Mouse (Mus musculus): ENCODE results near the gene Carnmt1.
A peak's percentile ranks its signal among the peaks of the same experiment; 100 is the strongest.

The Carnmt1 gene

DNA sequence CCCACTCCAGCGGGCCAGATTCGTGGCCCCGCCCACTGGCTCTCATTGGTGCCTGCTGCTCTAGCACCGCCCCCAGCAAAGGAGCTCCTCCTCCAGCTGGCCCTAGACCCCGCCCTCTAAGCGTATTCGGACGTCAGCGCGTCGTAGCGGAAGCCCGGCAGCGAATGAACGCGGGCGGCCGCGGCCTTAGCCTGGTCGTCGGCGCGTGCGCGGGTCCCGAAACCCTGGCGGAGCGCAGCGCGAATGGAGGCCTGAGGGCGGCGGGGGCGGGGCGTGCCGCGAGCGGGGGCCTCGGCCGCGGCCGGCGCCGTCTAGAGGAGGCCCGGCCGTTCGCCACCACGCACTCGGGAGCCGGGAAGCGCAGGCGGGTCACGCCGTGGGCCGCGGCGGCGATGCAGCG is at the start of gene Carnmt1:
Carnmt1 (plus strand) TSS at position 157 of the 400 bp plus-strand sequence.
- peak; percentile 99 for DNase-seq (ENCODE audit: inconsistent age in 2 of 2, low spot score in 1 of 2)

- DNase-seq (ENCODE audit: inconsistent age in 2 of 2, low spot score in 1 of 2) = no peak
These were observed 46.7 kb upstream of the Carnmt1 start for GRCm38 (mm10) chr19:18623894-18624293.

- peak in 1 of 2 experiments; percentile 52 for DNase-seq (ENCODE audit: inconsistent age in 2 of 2, low spot score in 1 of 2)
These were observed 41.0 kb upstream of the Carnmt1 start for GRCm38 (mm10) chr19:18629589-18629988.

GRCm38 (mm10) chr19:18630221-18631119 is 40.1 kb upstream of the Carnmt1 start:
- peak; percentile 37 to 69 for DNase-seq (ENCODE audit: inconsistent age in 2 of 2, low spot score in 1 of 2)

GRCm38 (mm10) chr19:18631161-18631643 is 39.4 kb upstream of the Carnmt1 start:
- peak; percentile 77 to 90 for DNase-seq (ENCODE audit: inconsistent age in 2 of 2, low spot score in 1 of 2)

- peak; percentile 99 to 100 for DNase-seq (ENCODE audit: inconsistent age in 2 of 2, low spot score in 1 of 2)
These were observed 38.8 kb upstream of the Carnmt1 start, which contains the start of the genes Ostf1 and Nmrk1 for GRCm38 (mm10) chr19:18631644-18632219. Gene Ostf1, minus strand, starts transcription at chr19:18631823. Gene Nmrk1, plus strand, starts transcription at chr19:18631950.

DNA sequence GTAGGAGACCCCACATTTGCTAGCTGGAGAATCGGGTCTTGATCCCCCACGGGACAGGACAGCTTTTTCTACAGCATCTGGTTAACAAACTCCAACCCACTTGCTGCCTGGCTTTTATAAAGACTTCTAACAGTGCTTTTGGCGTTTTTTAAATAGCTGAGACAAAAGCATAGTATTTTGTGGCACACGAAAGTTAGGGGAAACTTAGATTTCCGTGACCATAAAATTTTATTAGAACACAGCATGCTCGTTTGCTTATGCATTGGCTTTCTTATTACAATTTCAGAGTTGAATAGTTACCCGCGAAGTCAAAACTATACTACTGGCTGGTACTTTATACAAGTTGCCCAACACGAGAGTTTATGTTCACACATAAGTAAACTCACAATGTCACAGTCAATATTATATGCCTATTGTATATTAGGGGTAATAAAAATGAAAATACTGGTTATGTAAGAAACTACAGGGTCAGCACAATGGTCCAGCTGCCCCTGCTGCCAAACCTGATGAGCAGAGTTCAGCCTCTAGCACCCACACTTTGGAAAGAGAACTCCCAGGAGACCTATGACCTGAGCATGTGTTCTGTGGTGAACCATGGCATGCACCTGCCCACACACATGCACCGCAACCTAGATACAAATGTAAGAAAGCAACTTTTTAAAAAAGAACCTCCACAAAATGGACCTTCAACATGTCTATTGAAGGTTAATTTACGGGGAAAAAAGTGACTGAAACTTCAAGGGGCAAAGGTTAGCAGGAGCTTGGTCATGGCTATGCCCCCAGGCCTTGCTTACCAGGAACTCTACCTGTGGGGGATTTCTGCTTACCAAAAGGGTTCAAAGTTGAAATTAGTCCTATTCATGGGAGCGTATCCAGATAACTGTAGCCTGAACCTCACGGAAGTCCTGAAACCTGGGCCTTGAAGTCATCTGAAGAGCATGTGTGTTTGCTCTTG is 38.1 kb upstream of the Carnmt1 start:
- no peak for DNase-seq (ENCODE audit: inconsistent age in 2 of 2, low spot score in 1 of 2)

DNA sequence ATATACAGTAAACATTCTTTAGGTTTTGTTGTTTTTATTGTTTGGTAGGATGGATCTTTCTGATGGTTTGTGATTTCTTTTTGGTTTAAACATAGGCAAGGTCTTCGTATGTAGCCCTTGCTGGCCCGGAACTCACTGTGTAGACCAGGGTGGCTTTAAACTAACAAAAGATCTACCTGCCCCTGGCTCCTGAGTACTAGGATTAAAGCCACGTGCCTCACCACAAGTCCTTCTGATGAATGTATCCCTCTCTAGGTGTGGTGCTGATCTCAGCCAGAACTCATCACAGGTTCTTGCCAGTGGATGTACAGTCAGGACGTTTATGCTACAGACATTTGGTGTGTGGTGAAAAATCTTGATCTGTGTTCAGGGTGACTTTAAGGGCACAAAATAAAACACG is 32.6 kb upstream of the Carnmt1 start:
- no peak for DNase-seq (ENCODE audit: inconsistent age in 2 of 2, low spot score in 1 of 2)

GRCm38 (mm10) chr19:18638949-18639348 is 31.6 kb upstream of the Carnmt1 start:
- DNase-seq (ENCODE audit: inconsistent age in 2 of 2, low spot score in 1 of 2) = no peak

- no peak for DNase-seq (ENCODE audit: inconsistent age in 2 of 2, low spot score in 1 of 2)
These were observed 31.0 kb upstream of the Carnmt1 start for GRCm38 (mm10) chr19:18639552-18639951.

DNA sequence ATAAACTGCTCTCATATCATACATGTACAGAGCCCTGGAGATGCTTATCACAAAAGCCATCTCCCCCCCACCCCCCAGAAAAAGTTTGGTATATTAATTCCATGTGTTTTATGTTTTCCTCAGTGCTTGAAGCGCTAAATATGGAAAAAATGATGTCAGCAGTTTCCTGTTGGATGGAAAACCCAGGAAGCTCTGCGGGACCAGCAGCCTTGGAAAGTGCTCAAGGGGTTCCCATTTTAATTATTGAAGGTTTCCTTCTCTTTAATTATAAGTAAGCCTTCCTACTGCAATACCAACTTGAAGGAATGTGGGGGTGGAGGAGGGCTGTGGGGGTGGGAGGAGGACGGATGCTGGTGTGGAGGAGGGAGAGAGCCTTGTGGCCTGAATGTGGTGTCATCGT is 29.6 kb upstream of the Carnmt1 start:
- DNase-seq (ENCODE audit: inconsistent age in 2 of 2, low spot score in 1 of 2) = no peak

GRCm38 (mm10) chr19:18643411-18643810 is 27.2 kb upstream of the Carnmt1 start:
- DNase-seq (ENCODE audit: inconsistent age in 2 of 2, low spot score in 1 of 2) = no peak

GRCm38 (mm10) chr19:18644084-18644483 is 26.5 kb upstream of the Carnmt1 start:
- no peak for DNase-seq (ENCODE audit: inconsistent age in 2 of 2, low spot score in 1 of 2)

DNA sequence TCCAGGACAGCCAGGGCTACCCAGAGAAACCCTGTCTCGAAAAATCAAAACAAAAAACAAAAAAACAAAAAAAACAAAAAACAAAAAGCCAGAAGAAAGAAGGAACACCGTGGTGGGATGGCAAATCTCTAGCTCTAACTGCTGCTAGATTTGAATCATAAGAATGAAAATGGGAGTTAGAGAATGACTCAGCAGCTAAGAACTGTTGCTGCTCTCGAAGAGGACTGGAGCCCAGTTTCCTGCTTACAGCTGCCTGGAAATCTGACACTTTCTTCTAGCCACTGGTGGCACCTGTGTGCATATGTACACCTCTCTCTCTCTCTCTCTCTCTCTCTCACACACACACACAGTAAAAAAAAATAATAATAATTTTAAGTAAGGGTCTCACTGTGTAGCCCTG is 24.2 kb upstream of the Carnmt1 start:
- DNase-seq (ENCODE audit: inconsistent age in 2 of 2, low spot score in 1 of 2) = peak in 1 of 2 experiments; percentile 45

DNA sequence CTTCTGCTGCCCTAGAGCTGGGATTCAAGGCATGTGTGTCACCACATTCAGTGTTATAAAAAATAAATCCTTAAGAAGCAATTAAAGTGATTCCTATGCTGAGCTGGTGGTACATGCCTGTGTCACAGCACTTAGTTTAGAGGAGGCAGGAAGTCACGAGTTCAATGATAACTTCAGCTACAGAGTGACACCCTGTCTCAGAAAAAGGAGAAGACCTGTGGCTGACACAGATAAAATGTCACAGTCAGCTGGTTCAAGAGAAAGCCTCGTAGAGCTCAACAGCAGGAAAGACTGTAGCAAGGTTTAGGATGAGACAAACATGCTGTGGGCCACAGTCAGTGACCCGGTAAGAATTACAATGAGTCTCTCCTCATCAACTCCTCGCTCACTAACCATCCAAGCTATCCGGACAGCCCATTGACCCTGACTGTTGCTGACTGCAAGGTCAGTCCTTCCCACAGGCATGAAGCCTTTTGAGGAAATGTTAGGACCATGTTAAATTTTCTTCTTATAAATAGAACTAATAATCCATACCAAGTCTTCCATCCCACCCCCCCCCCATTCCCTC is 23.6 kb upstream of the Carnmt1 start:
- DNase-seq (ENCODE audit: inconsistent age in 2 of 2, low spot score in 1 of 2) = peak; percentile 73 to 86

DNA sequence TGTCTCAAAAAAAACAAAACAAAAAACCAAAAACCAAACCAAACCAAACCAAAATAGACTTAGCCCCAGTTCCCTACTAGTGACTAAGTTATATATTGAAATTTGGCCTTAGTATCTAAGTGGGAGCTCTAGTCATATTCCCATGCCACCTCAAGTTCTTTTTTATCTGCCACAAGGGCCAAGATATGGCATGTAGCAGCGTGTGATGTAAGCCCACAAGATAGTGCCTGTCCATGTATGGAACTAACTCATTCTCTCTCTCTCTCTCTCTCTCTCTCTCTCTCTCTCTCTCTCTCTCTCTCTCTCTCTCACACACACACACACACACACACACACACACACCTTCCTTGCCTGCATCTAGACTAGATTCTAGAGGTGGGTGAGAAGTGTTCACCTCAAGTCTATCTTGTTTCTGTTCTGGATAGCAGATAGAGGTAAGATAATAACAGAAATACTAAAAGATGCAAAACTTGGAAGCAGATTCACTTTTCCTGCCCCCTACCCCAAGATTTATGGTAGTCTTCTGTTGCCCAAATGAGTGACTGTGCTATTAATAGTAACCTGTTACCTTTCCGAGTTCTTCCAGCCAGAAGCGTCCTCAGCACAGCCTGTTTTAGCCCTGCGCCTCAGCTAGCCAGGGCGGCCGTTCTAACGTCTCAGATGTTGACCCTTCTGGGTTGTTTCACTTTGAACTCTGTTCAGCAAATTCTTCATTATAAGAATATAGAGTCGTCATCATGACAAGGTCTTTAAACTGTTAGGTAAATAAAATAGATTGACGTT is 22.6 kb upstream of the Carnmt1 start:
- DNase-seq (ENCODE audit: inconsistent age in 2 of 2, low spot score in 1 of 2) = peak in 1 of 2 experiments; percentile 64

DNA sequence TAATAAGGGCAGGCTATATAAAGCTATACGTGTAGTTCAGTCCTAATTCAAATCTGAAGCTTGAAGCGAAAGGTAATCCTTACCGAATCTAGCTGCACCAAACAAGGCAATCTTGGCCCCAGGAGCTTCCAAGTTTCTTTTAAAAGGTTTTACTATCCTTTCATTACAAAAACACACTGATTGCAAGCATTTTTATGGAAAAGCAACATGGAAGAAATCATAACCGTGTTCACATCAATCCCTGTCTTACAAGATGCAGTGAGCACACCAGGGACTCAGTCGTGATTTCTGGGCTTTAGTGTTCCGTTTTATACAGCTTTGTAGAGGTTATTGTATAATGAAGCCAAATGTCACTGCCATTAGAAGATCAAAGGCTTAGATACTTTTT is 22.0 kb upstream of the Carnmt1 start:
- peak in 1 of 2 experiments; percentile 62 for DNase-seq (ENCODE audit: inconsistent age in 2 of 2, low spot score in 1 of 2)

- no peak for DNase-seq (ENCODE audit: inconsistent age in 2 of 2, low spot score in 1 of 2)
These were observed 20.6 kb upstream of the Carnmt1 start for GRCm38 (mm10) chr19:18649955-18650354.

- DNase-seq (ENCODE audit: inconsistent age in 2 of 2, low spot score in 1 of 2) = no peak
These were observed 20.1 kb upstream of the Carnmt1 start for GRCm38 (mm10) chr19:18650473-18650872.

GRCm38 (mm10) chr19:18652592-18652991 is 18.0 kb upstream of the Carnmt1 start:
- peak; percentile 77 to 89 for DNase-seq (ENCODE audit: inconsistent age in 2 of 2, low spot score in 1 of 2)
